Mouse (Mus musculus) c-Kit-positive CD71-positive TER-119-negative erythroid progenitor cells, embryonic 14.5 days (primary cell): ENCODE results near the gene Rnaseh2b.

Experiments used
- DNase-seq: peaks from one replicate; pipeline ENCODE4 v3.0.0-alpha.2; 2013; ENCODE audit warnings: low read depth

Gene Rnaseh2b

GRCm38 (mm10) chr14:62361263-62361980 is 69.0 kb downstream of the Rnaseh2b start:
- no peak for DNase-seq

GRCm38 (mm10) chr14:62363774-62364173 is 71.4 kb downstream of the Rnaseh2b start:
- DNase-seq = no peak

- no peak for DNase-seq
Observed at GRCm38 (mm10) chr14:62370819-62371218, 78.4 kb downstream of the Rnaseh2b start.

GRCm38 (mm10) chr14:62374001-62374400 is 81.6 kb downstream of the Rnaseh2b start:
- no peak for DNase-seq

GRCm38 (mm10) chr14:62375694-62376093 is 83.3 kb downstream of the Rnaseh2b start:
- no peak for DNase-seq

GRCm38 (mm10) chr14:62376115-62376514 is 83.7 kb downstream of the Rnaseh2b start:
- DNase-seq = no peak

- DNase-seq = no peak
Observed at GRCm38 (mm10) chr14:62379391-62379790, 87.0 kb downstream of the Rnaseh2b start.

- DNase-seq = no peak
Observed at GRCm38 (mm10) chr14:62380606-62381005, 88.2 kb downstream of the Rnaseh2b start.

- no peak for DNase-seq
Observed at GRCm38 (mm10) chr14:62383109-62383508, 90.7 kb downstream of the Rnaseh2b start.

GRCm38 (mm10) chr14:62383786-62384299 is 91.5 kb downstream of the Rnaseh2b start:
- DNase-seq = no peak

GRCm38 (mm10) chr14:62389064-62389728 is 96.8 kb downstream of the Rnaseh2b start:
- DNase-seq = no peak

GRCm38 (mm10) chr14:62389729-62390536 is 97.5 kb downstream of the Rnaseh2b start:
- no peak for DNase-seq

GRCm38 (mm10) chr14:62392754-62393153 is 100.4 kb downstream of the Rnaseh2b start:
- DNase-seq = no peak

- DNase-seq = no peak
Observed at GRCm38 (mm10) chr14:62395346-62395745, 103.0 kb downstream of the Rnaseh2b start.

- no peak for DNase-seq
Observed at GRCm38 (mm10) chr14:62416007-62416741, 123.8 kb downstream of the Rnaseh2b start.

GRCm38 (mm10) chr14:62416742-62417134 is 124.3 kb downstream of the Rnaseh2b start:
- DNase-seq = no peak

- DNase-seq = no peak
Observed at GRCm38 (mm10) chr14:62417501-62417900, 125.1 kb downstream of the Rnaseh2b start.

GRCm38 (mm10) chr14:62422265-62422664 is 129.9 kb downstream of the Rnaseh2b start:
- DNase-seq = no peak
